Mouse (Mus musculus) heart, adult 2 months (tissue): Measurements from ENCODE around the gene Arrb1. TPM values are rescaled to one million over a fixed set of nuclear protein-coding genes. Genes with fewer than 3 reads are reported as not detected.
A peak's percentile ranks its signal among the peaks of the same experiment; 100 is the strongest.
"Not testable (repeated sequence)": the region's sequence is repeated elsewhere in the genome, so short reads cannot be mapped to it uniquely, and the experiment has no call there.

Experiments used
- DNase-seq, 2 experiments: peaks; one replicate each; pipeline ENCODE4 v3.0.0; 2021
- H3K27ac ChIP-seq: fragments of 200-600 bp; 2 replicates; pipeline ENCODE4 v1.8.1; 2022
- H3K27me3 ChIP-seq: fragments of 200-500 bp; 2 replicates; pipeline ENCODE4 v1.6.1; 2012; ENCODE audit warnings: mild to moderate bottlenecking, low read length, inconsistent platforms, mixed read lengths; ENCODE audit not compliant: control insufficient read depth, insufficient read depth
- H3K36me3 ChIP-seq: fragments of 200-500 bp; 2 replicates; pipeline ENCODE4 v1.6.1; 2012; ENCODE audit warnings: low read length, inconsistent platforms; ENCODE audit not compliant: control insufficient read depth, insufficient read depth
- H3K4me1 ChIP-seq: fragments of 200-500 bp; 2 replicates; pipeline ENCODE4 v1.6.1; 2011; ENCODE audit warnings: low read length; ENCODE audit not compliant: control insufficient read depth, insufficient read depth
- H3K4me3 ChIP-seq: fragments of 200-600 bp; 2 replicates; pipeline ENCODE4 v1.8.1; 2022
- H3K79me2 ChIP-seq: fragments of 200-500 bp; replicated peaks from 2 replicates; pipeline ENCODE4 v1.6.1; 2012; ENCODE audit warnings: mild to moderate bottlenecking, inconsistent platforms, low read length, moderate library complexity, mixed read lengths; ENCODE audit not compliant: control insufficient read depth, insufficient read depth
- H3K9ac ChIP-seq: fragments of 200-500 bp; 2 replicates; pipeline ENCODE4 v1.6.1; 2012; ENCODE audit warnings: low read depth, mild to moderate bottlenecking, control low read depth, inconsistent platforms, low read length, mixed read lengths
- CTCF ChIP-seq: fragments of 200-600 bp; IDR thresholded peaks from 2 replicates; pipeline ENCODE4 v1.8.1; 2022; ENCODE audit warnings: antibody characterized with exemption, mild to moderate bottlenecking, moderate library complexity
- EP300 ChIP-seq: fragments of 200-500 bp; IDR thresholded peaks from 2 replicates; pipeline ENCODE4 v1.6.1; 2011; ENCODE audit warnings: low read depth, low read length, control low read depth; ENCODE audit not compliant: insufficient read depth
- POLR2A ChIP-seq: fragments of 200-500 bp; IDR thresholded peaks from 2 replicates; pipeline ENCODE4 v1.6.1; 2011; ENCODE audit warnings: mild to moderate bottlenecking, low read depth, low read length, control low read depth; ENCODE audit not compliant: insufficient read depth
- WGBS: fragments of 180-500 bp; shearing (Covaris S2); methylation state at CpG from one replicate; pipeline ENCODE4 v1.1.7; 2018; 5-methylcytosine and 5-hydroxymethylcytosine counted together
- intact Hi-C: fragments of 180-260 bp; cut with DNase I; formaldehyde crosslinking; loops from one replicate; pipeline ENCODE4 v1.15.1; 2025
- polyA plus RNA-seq: library from polyadenylated mRNA; depleted of rRNA; stranded (reverse); fragments of >200 nt; gene quantifications from 2 replicates; pipeline ENCODE4 v1.2.3, GENCODE M21; 2012
- total RNA-seq, 2 experiments: library from RNA; stranded (reverse); gene quantifications; 2 replicates each; pipeline ENCODE4 v1.2.3; 2021

Gene Arrb1
- total and polyA plus RNA-seq, 3 experiments = 15.6 to 22.4 (median 16.1) TPM

GRCm38 (mm10) chr7:99504556-99504955, 30.7 kb upstream of the Arrb1 start:
- intact Hi-C loops = loop anchor here (5.0 kb wide), 1 partner anchor 33 kb away; the partner anchor contains the start of gene Arrb1
- no peaks in the 10 kb centered on the region for H3K27me3 ChIP-seq
- no peaks in the 10 kb centered on the region for H3K36me3 ChIP-seq

DNA sequence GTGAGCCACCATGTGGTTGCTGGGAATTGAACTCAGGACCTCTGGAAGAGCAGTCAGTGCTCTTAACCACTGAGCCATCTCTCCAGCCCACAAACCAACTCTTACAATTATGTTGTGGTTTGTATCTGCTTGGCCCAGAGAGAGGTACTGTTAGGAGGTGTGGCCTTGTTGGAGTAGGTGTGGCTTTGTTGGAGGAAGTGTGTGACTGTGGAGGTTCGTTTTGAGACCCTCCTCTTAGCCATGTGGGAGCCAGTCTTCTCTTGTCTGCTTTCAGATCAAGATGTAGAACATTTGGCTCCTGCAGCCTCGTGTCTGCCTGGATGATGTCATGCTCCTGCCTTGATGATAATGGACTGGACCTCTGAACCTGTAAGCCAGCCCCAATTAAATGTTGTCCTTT, 27.1 kb upstream of the Arrb1 start:
- H3K4me1 ChIP-seq, H3K36me3 ChIP-seq, DNase-seq, H3K27ac ChIP-seq, H3K79me2 ChIP-seq, H3K27me3 ChIP-seq, H3K9ac ChIP-seq, H3K4me3 ChIP-seq, intact Hi-C loops: not testable (repeated sequence)
- 17% methylated on average over 2 of the region's 2 CpGs for WGBS

More at GRCm38 (mm10) chr7:99504556-99504955, 30.7 kb upstream of the Arrb1 start:
- H3K4me1 ChIP-seq = no peaks in the 10 kb centered on the region
- H3K79me2 ChIP-seq = no peaks in the 10 kb centered on the region
- DNase-seq = no peak
- H3K9ac ChIP-seq = no peak overlapping the region
- H3K27ac ChIP-seq = no peak overlapping the region
- H3K4me3 ChIP-seq = no peak overlapping the region
- no peak for TF ChIP-seq EP300
- no peak for TF ChIP-seq POLR2A
- TF ChIP-seq CTCF = no peak

DNA sequence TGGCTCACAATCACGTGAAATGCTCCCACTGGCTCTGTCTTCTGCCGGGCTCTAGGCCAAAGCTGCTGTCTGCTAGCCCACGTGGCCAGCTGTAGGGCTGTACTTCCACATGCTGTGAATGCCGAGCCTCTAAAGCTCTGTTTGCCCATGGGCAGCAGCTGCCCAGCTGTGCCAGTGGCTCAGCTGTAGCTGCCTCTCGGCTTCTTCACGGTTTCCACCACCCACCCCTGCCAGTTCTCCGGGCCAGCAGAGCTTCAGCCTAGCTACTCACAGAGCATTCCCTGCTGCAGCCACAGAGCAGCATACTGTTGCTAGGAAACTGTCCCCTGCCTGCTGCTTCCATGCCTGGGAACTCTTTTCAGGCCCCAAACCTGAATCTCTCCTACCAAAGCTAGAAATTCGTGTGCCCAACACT, 25.2 kb upstream of the Arrb1 start:
- H3K9ac ChIP-seq = no peak overlapping the region
- peak; percentile 66 to 71 for DNase-seq
- no peaks in the 10 kb centered on the region for H3K79me2 ChIP-seq
- no peak overlapping the region for H3K27ac ChIP-seq
- intact Hi-C loops = no loop called here
- no peaks in the 10 kb centered on the region for H3K4me1 ChIP-seq
- WGBS = 16% methylated on average over 8 of the region's 8 CpGs
- no peak overlapping the region for H3K4me3 ChIP-seq
- no peaks in the 10 kb centered on the region for H3K27me3 ChIP-seq
- H3K36me3 ChIP-seq = no peaks in the 10 kb centered on the region
- TF ChIP-seq CTCF (no peak), POLR2A (no peak), EP300 (no peak)

GRCm38 (mm10) chr7:99516092-99516813, 19.0 kb upstream of the Arrb1 start:
- TF ChIP-seq CTCF = no peak
- TF ChIP-seq EP300 = no peak
- no peak for TF ChIP-seq POLR2A
- intact Hi-C loops = no loop called here
- no peak for DNase-seq
- no peak overlapping the region for H3K9ac ChIP-seq
- no peaks in the 10 kb centered on the region for H3K27me3 ChIP-seq
- WGBS = 67% methylated on average over 9 of the region's 9 CpGs
- H3K27ac ChIP-seq = no peak overlapping the region
- no peaks in the 10 kb centered on the region for H3K4me1 ChIP-seq
- no peaks in the 10 kb centered on the region for H3K36me3 ChIP-seq
- no peak overlapping the region for H3K4me3 ChIP-seq
- H3K79me2 ChIP-seq = no peaks in the 10 kb centered on the region

DNA sequence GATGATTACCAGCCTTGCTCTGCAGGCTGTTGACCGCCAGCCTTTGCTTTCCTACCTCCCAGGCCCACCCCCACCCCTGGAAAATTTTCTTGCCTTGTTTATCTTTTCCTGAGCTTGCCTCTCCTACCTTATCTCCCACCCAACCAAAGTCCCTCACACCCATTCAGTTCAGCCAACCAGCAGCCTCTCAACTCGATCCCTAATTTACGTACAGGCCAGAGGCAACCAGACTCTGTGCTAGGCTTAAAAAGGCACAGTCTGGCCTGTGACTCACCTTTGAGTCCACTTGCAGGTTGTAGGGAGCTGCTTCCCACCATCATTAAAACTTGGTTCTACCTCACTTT, 18.5 kb upstream of the Arrb1 start:
- 80% methylated on average over 3 of the region's 3 CpGs for WGBS
- Histone ChIP-seq H3K4me3 (no peak overlapping the region), H3K27ac (no peak overlapping the region), H3K27me3 (no peaks in the 10 kb centered on the region), H3K79me2 (no peaks in the 10 kb centered on the region), H3K36me3 (no peaks in the 10 kb centered on the region), H3K9ac (no peak overlapping the region), H3K4me1 (no peaks in the 10 kb centered on the region)
- intact Hi-C loops = no loop called here
- DNase-seq = no peak
- no peak for TF ChIP-seq CTCF
- TF ChIP-seq EP300 = no peak
- TF ChIP-seq POLR2A = no peak

- WGBS = 57% methylated on average over 4 of the region's 4 CpGs
- no peak overlapping the region for H3K27ac ChIP-seq
- TF ChIP-seq EP300 = no peak
- no peak overlapping the region for H3K4me3 ChIP-seq
- no peaks in the 10 kb centered on the region for H3K4me1 ChIP-seq
- intact Hi-C loops = no loop called here
- no peaks in the 10 kb centered on the region for H3K27me3 ChIP-seq
- no peak overlapping the region for H3K9ac ChIP-seq
- no peaks in the 10 kb centered on the region for H3K79me2 ChIP-seq
- DNase-seq = no peak
- H3K36me3 ChIP-seq = no peaks in the 10 kb centered on the region
These were observed 16.2 kb upstream of the Arrb1 start for GRCm38 (mm10) chr7:99518954-99519644.
